Comparison of ENCODE assay signal across 22 mouse cellular contexts in the genomic region with DNA sequence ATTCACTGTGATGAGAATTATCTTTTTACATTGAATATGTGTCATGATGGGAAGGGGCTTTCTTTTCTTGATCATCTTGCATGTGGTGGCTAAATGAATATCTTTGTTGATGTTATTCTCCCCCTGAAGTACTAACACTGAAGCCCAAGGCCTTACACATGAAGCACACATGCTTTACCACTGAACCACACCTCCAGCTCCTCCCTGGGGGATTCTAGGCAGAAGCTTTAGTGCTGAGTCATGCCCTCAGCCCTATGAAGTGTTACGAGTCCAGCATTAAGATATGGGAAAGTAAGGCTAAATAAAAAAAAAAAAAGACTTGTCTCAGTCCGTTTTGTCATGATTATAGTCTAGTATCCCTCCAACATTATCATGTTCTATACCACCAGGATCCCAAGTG.
DNase-seq lines count a peak whose midpoint lies in the region; ATAC-seq and TF ChIP-seq lines count a peak whose summit lies in the region.
"Had no signal": no experiment of that assay in that cellular context is flagged by ENCODE, and none has a peak within 500 bp of the region (broad histone marks: within the 10 kb centered on the region; RNA-seq: fewer than 3 reads in every experiment).

No protein-coding gene starts in this region.

- no peak for TF ChIP-seq EP300 in CH12.LX (IDR thresholded peaks at IDR 0.05; ENCODE audit: low read length)
- TF ChIP-seq EP300 in liver, embryonic 14.5 days (IDR thresholded peaks at IDR 0.05; ENCODE audit: low read depth): no peak

- H3K9me3 ChIP-seq in CH12.LX (replicated peaks; ENCODE audit: low read length): peaks cover 12% of the 10 kb centered on the region
- H3K9me3 ChIP-seq in liver, embryonic 14.5 days (ENCODE audit: control insufficient read depth, low read length): no peaks in the 10 kb centered on the region
- no peaks in the 10 kb centered on the region for H3K9me3 ChIP-seq in forebrain, embryonic 14.5 days (replicated peaks; ENCODE audit: control insufficient read depth, low read length)
- H3K9me3 ChIP-seq in kidney, embryonic 14.5 days (ENCODE audit: control insufficient read depth, low read length): no peaks in the 10 kb centered on the region
- H3K9me3 ChIP-seq: forebrain, embryonic 12.5 days; heart, embryonic 10.5 days; hindbrain, embryonic 13.5 days had no signal

- no peak for TF ChIP-seq POLR2A in CH12.LX (IDR thresholded peaks at IDR 0.05; ENCODE audit: low read depth, low read length)

- no peak overlapping the region for H3K4me3 ChIP-seq in CH12.LX (replicated peaks in 1 of 3; ENCODE audit: low read depth in 2 of 3, low read length in 2 of 3, poor library complexity in 1 of 3)
- no peak overlapping the region for H3K4me3 ChIP-seq in liver, embryonic 14.5 days (ENCODE audit: insufficient read depth in 1 of 2, low read depth in 2 of 2, low read length in 2 of 2)
- H3K4me3 ChIP-seq in forebrain, embryonic 14.5 days (ENCODE audit: low read depth, low read length): no peak overlapping the region
- H3K4me3 ChIP-seq in kidney, embryonic 14.5 days (ENCODE audit: low read length): no peak overlapping the region
- H3K4me3 ChIP-seq: embryonic facial prominence, embryonic 13.5 days; forebrain, embryonic 12.5 days; heart, embryonic 10.5 days; hindbrain, embryonic 13.5 days had no signal

- no peaks in the 10 kb centered on the region for H3K27me3 ChIP-seq in CH12.LX (replicated peaks)
- no peaks in the 10 kb centered on the region for H3K27me3 ChIP-seq in liver, embryonic 14.5 days (ENCODE audit: control insufficient read depth, insufficient read depth, low read length)
- no peaks in the 10 kb centered on the region for H3K27me3 ChIP-seq in forebrain, embryonic 14.5 days (replicated peaks; ENCODE audit: control insufficient read depth, insufficient read depth, low read length)
- no peaks in the 10 kb centered on the region for H3K27me3 ChIP-seq in kidney, embryonic 14.5 days (ENCODE audit: control insufficient read depth, insufficient read depth, low read length)
- H3K27me3 ChIP-seq: embryonic facial prominence, embryonic 13.5 days; forebrain, embryonic 12.5 days; hindbrain, embryonic 13.5 days had no signal

- in situ Hi-C loops in CH12.LX (cut with MboI; ENCODE audit: low pct_ligation_motif_present, low pct_unique_long_range_greater_than_20kb, low sequenced_read_pairs): no loop called here

- TF ChIP-seq CTCF in CH12.LX (conservative IDR thresholded peaks at IDR 0.05 in 1 of 2, IDR thresholded peaks at IDR 0.05 in 1 of 2; ENCODE audit: low read depth in 2 of 2, low read length in 2 of 2): no peak
- no peak for TF ChIP-seq CTCF in liver, embryonic 14.5 days (IDR thresholded peaks at IDR 0.05; ENCODE audit: low read depth)

- no peak overlapping the region for H3K9ac ChIP-seq in CH12.LX (ENCODE audit: insufficient read depth, low read depth)
- H3K9ac ChIP-seq in liver, embryonic 14.5 days (replicated peaks): no peak overlapping the region; the same call in 1 of the 2 replicates
- H3K9ac ChIP-seq in forebrain, embryonic 14.5 days (ENCODE audit: low read length): no peak overlapping the region
- no peak overlapping the region for H3K9ac ChIP-seq in kidney, embryonic 14.5 days (ENCODE audit: low read depth, low read length)
- H3K9ac ChIP-seq: embryonic facial prominence, embryonic 13.5 days; forebrain, embryonic 12.5 days; hindbrain, embryonic 13.5 days had no signal

- no peak overlapping the region for H3K4me2 ChIP-seq in CH12.LX (ENCODE audit: insufficient read depth, low read depth, poor library complexity, severe bottlenecking)
- no peak overlapping the region for H3K4me2 ChIP-seq in liver, embryonic 14.5 days (ENCODE audit: low read depth)
- no peak overlapping the region for H3K4me2 ChIP-seq in forebrain, embryonic 14.5 days (ENCODE audit: low read length)
- H3K4me2 ChIP-seq in kidney, embryonic 14.5 days (replicated peaks; ENCODE audit: low read depth, low read length): no peak overlapping the region
- H3K4me2 ChIP-seq: embryonic facial prominence, embryonic 13.5 days; forebrain, embryonic 12.5 days; hindbrain, embryonic 13.5 days had no signal

- TF ChIP-seq RAD21 in CH12.LX (IDR thresholded peaks at IDR 0.05; ENCODE audit: low read depth, low read length): no peak

- peak; percentile 68 for DNase-seq in 3T3-L1 (ENCODE audit: low read depth, low spot score)
- peak; percentile 21 for DNase-seq in CH12.LX (ENCODE audit: extremely low read depth)
- peak; percentile 28 for DNase-seq in c-Kit-positive CD71-positive TER-119-positive erythroid progenitor cells, embryonic 14.5 days (ENCODE audit: low spot score)
- DNase-seq in liver, embryonic 14.5 days (ENCODE audit: low read depth in 3 of 3, low spot score in 3 of 3): peak in 1 of 3 experiments; percentile 35
- no peak for DNase-seq in frontal cortex, adult 2 months (ENCODE audit: extremely low spot score in 1 of 2, low spot score in 1 of 2)
- DNase-seq in forebrain, embryonic 14.5 days (ENCODE audit: low spot score): no peak
- no peak for DNase-seq in urinary bladder, postnatal 10 days (ENCODE audit: low spot score)
- DNase-seq: adrenal gland, adult 8-10 months; adrenal gland, postnatal 36 days; cerebellum, adult 18-20 months; cerebellum, adult 9-11 months; cerebellum, postnatal 36 days; gastrocnemius, postnatal 10 days; heart, adult 18-20 months; heart, postnatal 10 days; heart, postnatal 4 days had no signal

- no peaks in the 10 kb centered on the region for H3K36me3 ChIP-seq in CH12.LX (replicated peaks in 1 of 2; ENCODE audit: control insufficient read depth in 1 of 2, insufficient read depth in 1 of 2, low read length in 1 of 2)
- H3K36me3 ChIP-seq in liver, embryonic 14.5 days (replicated peaks; ENCODE audit: control insufficient read depth, insufficient read depth, low read depth): no peaks in the 10 kb centered on the region
- H3K36me3 ChIP-seq in forebrain, embryonic 14.5 days (ENCODE audit: control insufficient read depth, insufficient read depth, low read length): no peaks in the 10 kb centered on the region
- no peaks in the 10 kb centered on the region for H3K36me3 ChIP-seq in kidney, embryonic 14.5 days (ENCODE audit: control insufficient read depth, insufficient read depth, low read length)
- H3K36me3 ChIP-seq: embryonic facial prominence, embryonic 13.5 days; forebrain, embryonic 12.5 days; heart, embryonic 10.5 days; hindbrain, embryonic 13.5 days had no signal

- no peak overlapping the region for H3K27ac ChIP-seq in CH12.LX (ENCODE audit: insufficient read depth, low read depth)
- H3K27ac ChIP-seq in liver, embryonic 14.5 days: no peak overlapping the region
- H3K27ac ChIP-seq in forebrain, embryonic 14.5 days (ENCODE audit: low read depth, low read length): no peak overlapping the region
- H3K27ac ChIP-seq in kidney, embryonic 14.5 days (ENCODE audit: low read depth, low read length): no peak overlapping the region
- H3K27ac ChIP-seq: embryonic facial prominence, embryonic 13.5 days; forebrain, embryonic 12.5 days; heart, embryonic 10.5 days; hindbrain, embryonic 13.5 days; hindbrain, postnatal 0 days had no signal

- dilution Hi-C loops in CH12.LX (cut with MboI; ENCODE audit: extremely low pct_ligation_motif_present, extremely low pct_unique_long_range_greater_than_20kb, low sequenced_read_pairs): no loop called here

- H3K79me2 ChIP-seq in CH12.LX (replicated peaks; ENCODE audit: control insufficient read depth, extremely low read depth, insufficient read depth, poor library complexity, severe bottlenecking): no peaks in the 10 kb centered on the region

- WGBS in liver, embryonic 14.5 days (ENCODE audit: insufficient replicate concordance): 30% methylated on average over 2 of the region's 2 CpGs
- 86% methylated on average over 2 of the region's 2 CpGs for WGBS in forebrain, embryonic 14.5 days
- WGBS in kidney, embryonic 14.5 days: 77% methylated on average over 2 of the region's 2 CpGs

- ATAC-seq in liver, embryonic 14.5 days (ENCODE audit: insufficient read depth): peak; percentile 65; the same call in 1 of the 2 replicates
- no peak for ATAC-seq in forebrain, embryonic 14.5 days
- no peak for ATAC-seq in kidney, embryonic 14.5 days (ENCODE audit: low FRiP score, low TSS enrichment)
- ATAC-seq: hindbrain, postnatal 0 days had no signal

- no peaks in the 10 kb centered on the region for H3K4me1 ChIP-seq in CH12.LX (ENCODE audit: control insufficient read depth in 1 of 2, insufficient read depth in 2 of 2)
- peaks cover 4 to 16% of the 10 kb centered on the region in 2 experiments for H3K4me1 ChIP-seq in liver, embryonic 14.5 days (replicated peaks; ENCODE audit: control insufficient read depth in 2 of 2, insufficient read depth in 2 of 2, low read length in 1 of 2)
- no peaks in the 10 kb centered on the region for H3K4me1 ChIP-seq in forebrain, embryonic 14.5 days (ENCODE audit: control insufficient read depth, insufficient read depth, low read length)
- no peaks in the 10 kb centered on the region for H3K4me1 ChIP-seq in kidney, embryonic 14.5 days (ENCODE audit: control insufficient read depth, insufficient read depth, low read length)
- H3K4me1 ChIP-seq: embryonic facial prominence, embryonic 13.5 days; forebrain, embryonic 12.5 days; heart, embryonic 10.5 days; hindbrain, embryonic 13.5 days had no signal

TF ChIP-seq in CH12.LX, 34 proteins besides CTCF, POLR2A, EP300 and RAD21:
- TF ChIP-seq UBTF (IDR thresholded peaks at IDR 0.05; ENCODE audit: low read depth, low read length) (no peak), POLR2AphosphoS2 (IDR thresholded peaks at IDR 0.05; ENCODE audit: low read depth, low read length) (no peak), GABPA (IDR thresholded peaks at IDR 0.05; ENCODE audit: insufficient replicate concordance, low read depth, low read length) (no peak), CHD2 (IDR thresholded peaks at IDR 0.05; ENCODE audit: low read length) (no peak), MAFK (IDR thresholded peaks at IDR 0.05; ENCODE audit: insufficient replicate concordance, low read length) (0 out of 2 replicates have a peak, but pooled peaks have one; percentile 29), TCF12 (IDR thresholded peaks at IDR 0.05; ENCODE audit: low read depth, low read length) (no peak), MXI1 (IDR thresholded peaks at IDR 0.05; ENCODE audit: low read depth, low read length) (no peak), ZC3H11A (IDR thresholded peaks at IDR 0.05; ENCODE audit: low read depth, low read length) (no peak)

Comparison
In these comparisons a context has a peak if more than half of its experiments do, and no peak if none do; other contexts are left out.
1. DNase-seq: peak in 3T3-L1 (single experiment), CH12.LX (single experiment) and c-Kit-positive CD71-positive TER-119-positive erythroid progenitor cells, embryonic 14.5 days (single experiment); none in frontal cortex, adult 2 months (0 of 2), forebrain, embryonic 14.5 days (single experiment) and urinary bladder, postnatal 10 days (single experiment).